Mouse (Mus musculus) heart, adult 18-20 months (tissue): ENCODE data around the gene Slc38a2. TPM values are rescaled to one million over a fixed set of nuclear protein-coding genes. Genes with fewer than 3 reads are reported as not detected.
A peak's percentile ranks its signal among the peaks of the same experiment; 100 is the strongest.

Source experiments
- DNase-seq, 2 experiments: peaks; one replicate each; pipeline ENCODE4 v3.0.0; 2021 to 2022; ENCODE audit warnings: mixed read lengths in 1 of 2
- total RNA-seq, 2 experiments: library from RNA; stranded (reverse); gene quantifications; 2 replicates each; pipeline ENCODE4 v1.2.3; 2021

Slc38a2 gene
- total RNA-seq, 2 experiments from 2014 or later: 194 to 206 TPM

DNA sequence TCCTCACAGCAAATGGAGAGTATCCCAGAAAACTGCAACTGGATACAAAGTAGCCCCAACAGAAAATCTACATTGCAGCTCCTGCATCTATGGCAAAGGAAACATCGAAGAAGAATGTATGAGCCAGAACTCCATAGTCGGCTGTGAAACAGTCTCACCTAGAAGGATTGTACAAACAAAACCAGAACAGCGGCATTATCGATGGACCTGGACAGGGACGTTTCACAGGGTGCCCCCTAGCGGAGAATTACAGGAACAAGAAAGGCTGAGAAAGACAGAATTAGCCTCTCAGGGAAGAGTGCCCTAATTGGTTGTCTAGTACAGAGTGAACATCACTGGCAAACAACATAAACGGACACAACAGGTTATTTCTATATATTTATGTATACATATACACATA is 32.9 kb downstream of the Slc38a2 start:
- DNase-seq: peak; percentile 66 to 87

- DNase-seq: peak; percentile 81 to 83
These were observed 33.6 kb downstream of the Slc38a2 start for GRCm38 (mm10) chr15:96665889-96666288.

- peak in 1 of 2 experiments; percentile 22 for DNase-seq
These were observed 38.9 kb downstream of the Slc38a2 start for GRCm38 (mm10) chr15:96660590-96661141.

- DNase-seq: no peak
These were observed 41.3 kb downstream of the Slc38a2 start for GRCm38 (mm10) chr15:96658275-96658602.

DNA sequence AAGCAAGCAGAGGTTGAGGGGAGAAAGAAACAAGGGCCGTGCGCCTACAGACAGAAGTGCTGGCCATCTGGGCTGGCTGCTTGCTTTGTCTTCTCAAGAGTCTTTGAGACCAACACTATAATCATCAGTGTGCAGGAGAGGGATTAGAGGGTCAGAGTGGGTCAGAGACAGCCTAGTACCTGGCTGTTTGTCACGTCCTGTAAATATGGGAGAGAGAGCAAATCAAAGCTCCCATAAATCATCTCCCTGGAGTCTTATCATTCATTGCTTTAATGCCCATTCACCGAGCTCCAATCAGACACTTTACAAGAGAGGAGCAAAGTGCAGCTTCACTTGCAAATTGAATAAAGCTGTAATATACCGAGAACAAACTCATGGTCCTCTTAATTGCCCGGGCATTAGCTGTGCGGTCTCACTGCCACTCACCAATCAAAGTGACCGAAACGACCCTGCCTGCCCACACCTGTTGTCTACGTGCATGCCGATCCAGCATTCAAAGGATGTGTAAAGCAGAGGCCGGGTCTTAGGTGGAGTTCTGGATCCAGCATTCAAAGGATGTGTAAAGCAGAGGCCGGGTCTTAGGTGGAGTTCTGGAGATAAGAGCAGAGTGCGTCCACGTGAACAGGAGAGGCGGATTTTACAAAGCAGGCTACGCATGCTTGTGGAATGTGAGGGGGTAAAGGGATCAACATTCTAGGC is 41.8 kb downstream of the Slc38a2 start:
- DNase-seq: no peak

DNA sequence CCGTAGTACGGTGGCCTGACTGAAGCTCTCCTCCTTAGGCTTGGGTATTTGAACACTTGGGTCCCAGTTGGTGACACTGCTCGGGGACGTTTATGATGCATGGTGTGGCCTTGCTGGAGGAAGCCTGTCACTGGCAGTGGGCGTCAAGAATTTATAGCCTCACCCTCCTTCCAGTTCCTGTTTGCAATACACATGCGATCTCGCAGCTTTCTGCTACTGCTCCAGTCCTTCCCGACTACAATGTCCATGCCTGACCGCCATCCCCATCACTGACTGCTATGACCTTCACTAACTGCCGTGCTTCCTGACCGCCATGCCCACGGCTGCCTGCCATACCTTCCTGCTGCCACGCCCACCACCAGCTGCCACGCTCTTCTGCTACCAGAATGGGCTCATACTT is 44.0 kb downstream of the Slc38a2 start:
- DNase-seq: no peak

- peak in 1 of 2 experiments; percentile 50 for DNase-seq
These were observed 44.8 kb downstream of the Slc38a2 start for GRCm38 (mm10) chr15:96654714-96655113.

- DNase-seq: no peak
These were observed 46.5 kb downstream of the Slc38a2 start for GRCm38 (mm10) chr15:96653011-96653410.

DNA sequence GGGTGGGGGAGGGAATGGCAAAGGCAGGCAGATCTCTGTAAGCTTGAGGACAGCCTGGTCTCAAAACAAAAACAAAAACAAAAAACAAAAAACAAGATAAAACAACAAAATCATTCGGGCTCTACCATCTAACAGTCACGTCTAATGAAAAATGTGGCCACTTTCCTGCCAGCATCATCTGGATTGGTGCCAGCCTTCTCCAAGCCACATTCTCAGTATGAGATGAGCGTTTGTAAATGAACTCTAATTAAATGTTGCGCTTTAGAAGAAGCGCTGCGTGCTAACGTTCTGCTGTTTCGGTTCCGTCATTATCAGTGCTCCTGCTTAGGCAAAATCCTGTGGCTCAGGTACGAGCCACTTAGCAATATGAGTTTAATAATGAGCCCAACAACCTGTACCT is 47.0 kb downstream of the Slc38a2 start:
- no peak for DNase-seq

- no peak for DNase-seq
These were observed 52.2 kb downstream of the Slc38a2 start for GRCm38 (mm10) chr15:96647376-96647775.

DNA sequence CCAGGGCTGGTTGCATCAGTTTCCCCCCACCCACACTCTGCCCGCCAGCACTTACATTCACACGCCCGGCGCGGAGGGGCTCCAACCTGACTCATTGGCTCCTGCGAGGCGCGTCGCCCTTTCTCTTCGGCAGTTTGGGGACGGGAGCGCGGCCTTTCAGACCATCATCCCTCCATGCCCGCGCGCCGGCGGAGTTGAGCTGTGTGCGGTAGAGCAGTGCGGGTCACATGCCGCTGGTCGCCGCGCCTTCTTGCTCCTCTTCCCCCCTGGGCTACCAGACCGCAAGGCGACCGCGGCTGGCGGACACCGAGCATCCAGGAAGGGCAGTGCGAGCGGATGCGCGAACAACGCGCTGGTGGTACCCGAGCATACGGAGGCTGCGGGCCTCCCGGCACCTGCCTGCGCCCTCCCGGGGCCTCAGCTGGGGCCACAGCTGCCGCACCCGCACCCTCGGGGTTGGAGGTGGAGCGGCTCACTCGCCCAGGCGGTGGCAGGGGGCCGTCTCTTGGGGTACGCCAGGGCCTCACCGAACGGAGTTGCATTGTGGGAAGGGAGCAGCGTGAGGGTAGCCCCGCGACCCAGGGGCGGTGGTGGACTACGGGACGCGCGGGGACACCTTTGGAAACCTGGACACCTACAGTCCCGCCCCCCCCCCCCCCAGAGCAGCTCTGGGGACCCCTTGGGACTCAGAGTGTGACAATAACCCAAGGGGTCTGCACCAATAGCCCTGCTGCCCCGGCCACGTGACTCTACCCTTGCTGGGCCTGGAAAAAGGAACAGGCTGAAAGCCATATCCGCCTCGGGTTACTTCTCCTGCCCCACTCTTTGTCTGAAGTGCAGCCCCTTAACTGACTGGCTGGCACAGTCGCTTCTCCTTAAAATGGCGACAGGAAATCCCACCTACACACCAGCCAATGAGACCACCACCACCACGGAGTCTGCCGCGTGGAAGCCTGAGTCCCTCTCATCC is 56.8 kb downstream of the Slc38a2 start, which contains the start of gene Slc38a1:
Gene Slc38a1, minus strand, starts transcription at position 478 of the 970 bp plus-strand sequence.
- peak; percentile 33 to 60 for DNase-seq

- peak in 1 of 2 experiments; percentile 44 for DNase-seq
These were observed 57.6 kb downstream of the Slc38a2 start for GRCm38 (mm10) chr15:96641821-96642435.

DNA sequence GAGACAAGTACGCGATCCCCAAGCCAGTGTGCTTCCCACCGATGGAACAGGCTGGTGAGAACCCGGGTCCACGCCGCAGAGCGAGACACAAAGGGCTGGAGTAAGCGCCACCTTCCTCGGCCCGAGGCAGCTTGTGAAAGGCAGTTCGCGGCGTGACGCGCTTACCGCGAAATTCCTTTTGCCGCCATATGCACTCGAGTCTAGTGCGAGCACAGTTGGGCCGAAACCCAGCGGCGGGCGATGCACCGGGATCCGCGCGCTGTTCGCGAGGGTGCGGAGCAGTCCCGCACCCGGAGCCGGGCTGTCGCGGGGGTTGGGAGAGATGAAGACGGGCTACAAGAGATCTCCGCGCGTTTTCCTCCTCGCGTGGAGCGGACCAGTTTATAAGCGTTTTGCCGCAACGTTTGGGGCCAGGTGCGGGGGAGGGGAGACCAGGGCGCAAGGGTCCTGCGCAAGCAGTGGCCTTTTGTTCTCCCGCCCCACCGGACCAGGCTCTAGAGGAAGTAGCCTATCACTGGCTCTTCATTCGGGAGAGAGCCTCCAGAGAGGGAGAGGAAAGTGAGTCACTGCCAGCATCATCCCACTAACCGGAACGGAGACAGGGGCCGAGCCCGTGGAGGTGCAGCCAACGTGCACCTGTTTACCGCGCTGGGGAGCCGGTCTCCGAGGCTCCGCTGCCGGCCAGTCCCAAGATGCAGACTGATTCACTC is 58.3 kb downstream of the Slc38a2 start:
- peak; percentile 41 to 64 for DNase-seq

GRCm38 (mm10) chr15:96640291-96640985 is 59.1 kb downstream of the Slc38a2 start:
- no peak for DNase-seq

DNA sequence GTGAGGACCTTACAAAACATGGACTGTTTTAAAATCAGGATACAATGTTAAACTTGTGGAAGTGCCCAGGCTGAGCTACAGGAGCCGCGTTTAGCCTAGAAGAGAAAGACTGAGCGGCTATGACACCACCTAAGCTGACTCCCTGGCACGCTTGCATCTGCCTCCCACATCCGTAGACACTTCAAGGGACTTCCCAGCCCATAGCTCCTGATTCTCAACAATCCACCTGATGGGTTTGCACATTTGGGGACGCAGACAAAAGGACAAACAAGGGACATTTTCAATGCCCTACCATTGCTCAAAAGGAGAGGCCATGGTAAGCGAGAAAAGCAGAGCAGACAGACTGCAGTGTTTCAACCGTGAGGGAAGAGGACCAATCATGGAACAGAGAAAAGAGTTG is 59.9 kb downstream of the Slc38a2 start:
- no peak for DNase-seq

- no peak for DNase-seq
These were observed 60.9 kb downstream of the Slc38a2 start for GRCm38 (mm10) chr15:96638656-96639055.

- peak in 1 of 2 experiments; percentile 47 for DNase-seq
These were observed 61.4 kb downstream of the Slc38a2 start for GRCm38 (mm10) chr15:96638173-96638572.
